Mouse (Mus musculus): ENCODE data around the gene Pop4. TPM values are rescaled to one million over a fixed set of nuclear protein-coding genes. Genes with fewer than 3 reads are reported as not detected.

The Pop4 gene
- polyA plus RNA-seq, 1 experiment from 2014 or later = 25.3 TPM

- Histone ChIP-seq H3K4me3 (ENCODE audit: low read depth, low read length) (no peak overlapping the region), H3K4me2 (replicated peaks; ENCODE audit: low read depth) (no peak overlapping the region)
- no peak for ATAC-seq (ENCODE audit: low FRiP score, low TSS enrichment)
These were observed 34.1 kb downstream of the Pop4 start for GRCm38 (mm10) chr7:38237140-38237539.

DNA sequence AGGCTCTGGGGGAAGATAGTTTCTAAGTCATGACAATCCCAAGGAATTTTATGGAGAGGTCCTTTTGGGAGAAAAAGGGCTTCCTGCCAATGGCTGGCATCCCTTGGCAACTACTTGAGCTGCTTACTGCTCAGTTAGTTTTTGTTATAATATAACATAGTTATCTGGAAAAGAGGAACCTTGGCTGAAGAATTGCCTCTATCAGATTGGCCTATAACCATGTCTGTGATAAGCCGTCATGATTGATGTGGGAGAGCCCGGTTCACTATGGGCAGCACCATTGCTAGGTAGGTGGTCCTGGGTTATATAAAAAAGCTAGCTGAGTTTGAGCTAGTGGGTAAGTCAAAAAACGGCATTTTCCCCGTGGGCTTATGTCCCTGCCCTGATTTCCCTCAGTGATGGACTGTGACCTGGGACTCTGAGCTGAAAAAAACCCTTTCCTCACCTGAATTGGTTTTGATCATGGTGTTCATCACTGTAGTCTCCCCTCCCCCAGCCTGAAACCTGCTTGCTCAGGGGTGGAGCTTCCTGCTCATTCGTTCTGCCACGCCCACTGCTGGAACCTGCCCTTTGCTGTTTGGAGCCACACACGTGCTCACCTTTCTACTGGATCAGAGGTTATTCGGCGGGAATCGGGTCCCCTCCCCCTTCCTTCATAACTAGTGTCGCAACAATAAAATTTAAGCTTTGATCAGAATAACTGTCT is 34.7 kb downstream of the Pop4 start:
- no peak overlapping the region for H3K4me3 ChIP-seq (ENCODE audit: low read depth, low read length)
- H3K4me1 ChIP-seq (replicated peaks; ENCODE audit: control insufficient read depth, insufficient read depth) = no peaks in the 10 kb centered on the region
- no peak for DNase-seq (ENCODE audit: low spot score)
- H3K36me3 ChIP-seq (ENCODE audit: control insufficient read depth, insufficient read depth, low read length) = no peaks in the 10 kb centered on the region
- no peaks in the 10 kb centered on the region for H3K9me3 ChIP-seq (ENCODE audit: control insufficient read depth, low read length)
- no peak overlapping the region for H3K27ac ChIP-seq (replicated peaks)
- H3K27me3 ChIP-seq (ENCODE audit: control insufficient read depth, insufficient read depth, low read length) = no peaks in the 10 kb centered on the region
- H3K9ac ChIP-seq (ENCODE audit: low read length) = no peak overlapping the region
- no peak for ATAC-seq (ENCODE audit: low FRiP score, low TSS enrichment)
- WGBS = 34% methylated on average over 10 of the region's 11 CpGs
- H3K4me2 ChIP-seq (replicated peaks; ENCODE audit: low read depth) = no peak overlapping the region
- TF ChIP-seq CTCF (IDR thresholded peaks at IDR 0.05; ENCODE audit: low read depth) (no peak), EP300 (optimal IDR thresholded peaks at IDR 0.05) (no peak)

More at GRCm38 (mm10) chr7:38237140-38237539, 34.1 kb downstream of the Pop4 start:
- no peaks in the 10 kb centered on the region for H3K27me3 ChIP-seq (ENCODE audit: control insufficient read depth, insufficient read depth, low read length)
- H3K9ac ChIP-seq (ENCODE audit: low read length) = no peak overlapping the region
- DNase-seq (ENCODE audit: low spot score) = no peak
- H3K36me3 ChIP-seq (ENCODE audit: control insufficient read depth, insufficient read depth, low read length) = no peaks in the 10 kb centered on the region
- no peak overlapping the region for H3K27ac ChIP-seq (replicated peaks)
- H3K9me3 ChIP-seq (ENCODE audit: control insufficient read depth, low read length) = no peaks in the 10 kb centered on the region
- TF ChIP-seq CTCF (IDR thresholded peaks at IDR 0.05; ENCODE audit: low read depth) = no peak
- no peaks in the 10 kb centered on the region for H3K4me1 ChIP-seq (replicated peaks; ENCODE audit: control insufficient read depth, insufficient read depth)

GRCm38 (mm10) chr7:38230285-38230684 is 40.9 kb downstream of the Pop4 start:
- Histone ChIP-seq H3K9me3 (ENCODE audit: control insufficient read depth, low read length) (no peaks in the 10 kb centered on the region), H3K4me3 (ENCODE audit: low read depth, low read length) (no peak overlapping the region), H3K4me2 (replicated peaks; ENCODE audit: low read depth) (no peak overlapping the region), H3K27me3 (ENCODE audit: control insufficient read depth, insufficient read depth, low read length) (no peaks in the 10 kb centered on the region), H3K27ac (replicated peaks) (0 out of 2 replicates have a peak overlapping the region, but pooled peaks have one; percentile 24), H3K9ac (ENCODE audit: low read length) (no peak overlapping the region), H3K36me3 (ENCODE audit: control insufficient read depth, insufficient read depth, low read length) (no peaks in the 10 kb centered on the region), H3K4me1 (replicated peaks; ENCODE audit: control insufficient read depth, insufficient read depth) (peaks cover 4% of the 10 kb centered on the region; the same call in 1 of the 2 replicates)
- WGBS = 11% methylated on average over 8 of the region's 8 CpGs
- no peak for DNase-seq (ENCODE audit: low spot score)
- ATAC-seq (ENCODE audit: low FRiP score, low TSS enrichment) = no peak
- TF ChIP-seq CTCF (IDR thresholded peaks at IDR 0.05; ENCODE audit: low read depth) (no peak), EP300 (optimal IDR thresholded peaks at IDR 0.05) (no peak)

- DNase-seq (ENCODE audit: low spot score) (no peak), ATAC-seq (ENCODE audit: low FRiP score, low TSS enrichment) (no peak)
- Histone ChIP-seq H3K27me3 (ENCODE audit: control insufficient read depth, insufficient read depth, low read length) (no peaks in the 10 kb centered on the region), H3K36me3 (ENCODE audit: control insufficient read depth, insufficient read depth, low read length) (no peaks in the 10 kb centered on the region), H3K9ac (ENCODE audit: low read length) (peak overlapping the region; percentile 45; the same call in 1 of the 2 replicates), H3K9me3 (ENCODE audit: control insufficient read depth, low read length) (no peaks in the 10 kb centered on the region), H3K4me1 (replicated peaks; ENCODE audit: control insufficient read depth, insufficient read depth) (peaks cover 4% of the 10 kb centered on the region; the same call in 1 of the 2 replicates), H3K4me3 (ENCODE audit: low read depth, low read length) (peak overlapping the region; percentile 65), H3K4me2 (replicated peaks; ENCODE audit: low read depth) (peak overlapping the region; percentile 81), H3K27ac (replicated peaks) (no peak overlapping the region)
- 26% methylated on average over 8 of the region's 8 CpGs for WGBS
- TF ChIP-seq EP300 (optimal IDR thresholded peaks at IDR 0.05) = no peak
- TF ChIP-seq CTCF (IDR thresholded peaks at IDR 0.05; ENCODE audit: low read depth) = no peak
These were observed 42.9 kb downstream of the Pop4 start for GRCm38 (mm10) chr7:38228329-38228728.

DNA sequence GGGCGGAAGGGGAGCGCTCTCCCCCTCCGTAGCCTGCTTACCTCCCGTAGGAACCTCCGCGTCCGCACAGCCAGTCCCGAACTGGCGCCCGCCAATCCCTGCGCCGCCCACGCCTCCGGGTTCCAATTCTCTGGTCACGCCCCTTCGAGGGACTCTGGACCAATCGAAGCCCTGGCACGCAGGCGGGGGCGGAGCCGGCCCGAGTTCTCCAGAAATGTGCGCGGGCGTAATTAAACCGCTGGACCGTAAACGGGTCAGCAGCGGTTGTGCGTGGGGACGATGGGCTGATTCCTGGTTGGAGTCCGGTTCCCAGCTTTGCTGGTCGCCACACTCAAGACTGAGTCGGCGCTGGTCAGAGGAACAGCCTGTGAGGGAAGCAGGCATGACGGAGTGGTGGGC is 43.3 kb downstream of the Pop4 start, which contains the start of gene Plekhf1:
Gene Plekhf1 (minus strand): TSS at position 117 of the 399 bp plus-strand sequence.
- 2% methylated on average over 36 of the region's 36 CpGs for WGBS

More for the DNA sequence above, 43.3 kb downstream of the Pop4 start, which contains the start of gene Plekhf1:
- no peaks in the 10 kb centered on the region for H3K27me3 ChIP-seq (ENCODE audit: control insufficient read depth, insufficient read depth, low read length)
- H3K4me2 ChIP-seq (replicated peaks; ENCODE audit: low read depth) = peak within 1 kb of the TSS; percentile 81
- ATAC-seq (ENCODE audit: low FRiP score, low TSS enrichment) = peak; percentile 93
- DNase-seq (ENCODE audit: low spot score) = peak; percentile 93
- H3K9me3 ChIP-seq (ENCODE audit: control insufficient read depth, low read length) = no peaks in the 10 kb centered on the region
- no peaks in the 10 kb centered on the region for H3K36me3 ChIP-seq (ENCODE audit: control insufficient read depth, insufficient read depth, low read length)
- H3K4me3 ChIP-seq (ENCODE audit: low read depth, low read length) = peak within 1 kb of the TSS; percentile 65
- peaks cover 4% of the 10 kb centered on the region; the same call in 1 of the 2 replicates for H3K4me1 ChIP-seq (replicated peaks; ENCODE audit: control insufficient read depth, insufficient read depth)
- H3K27ac ChIP-seq (replicated peaks) = peak within 1 kb of the TSS; percentile 69
- TF ChIP-seq EP300 (optimal IDR thresholded peaks at IDR 0.05) (no peak), CTCF (IDR thresholded peaks at IDR 0.05; ENCODE audit: low read depth) (no peak)
- H3K9ac ChIP-seq (ENCODE audit: low read length) = peak within 1 kb of the TSS; percentile 72

All from stomach, postnatal 0 days (tissue).